Mouse (Mus musculus) forebrain, embryonic 10.5 days (tissue): Measurements from ENCODE around the gene Vtcn1. TPM values are rescaled to one million over a fixed set of nuclear protein-coding genes. Genes with fewer than 3 reads are reported as not detected.

Experiments
- DNase-seq: peaks from one replicate; pipeline ENCODE4 v3.0.0-alpha.2; 2017; ENCODE audit warnings: low spot score; ENCODE audit errors: extremely low spot score
- H3K27ac ChIP-seq: fragments of 300-500 bp; sonication (generic); 2 replicates; pipeline ENCODE4 v1.5.1; 2016; ENCODE audit warnings: mild to moderate bottlenecking
- H3K27me3 ChIP-seq: fragments of 300-500 bp; sonication (generic); 2 replicates; pipeline ENCODE4 v1.6.1; 2016; ENCODE audit warnings: mild to moderate bottlenecking; ENCODE audit not compliant: poor library complexity, severe bottlenecking
- H3K36me3 ChIP-seq: fragments of 300-500 bp; sonication (generic); replicated peaks from 2 replicates; pipeline ENCODE4 v1.6.1; 2016; ENCODE audit warnings: mild to moderate bottlenecking, moderate library complexity
- H3K4me1 ChIP-seq: fragments of 300-500 bp; sonication (generic); 2 replicates; pipeline ENCODE4 v1.6.1; 2016
- H3K4me3 ChIP-seq: fragments of 300-500 bp; sonication (generic); 2 replicates; pipeline ENCODE4 v1.5.1; 2016; ENCODE audit warnings: mild to moderate bottlenecking, moderate library complexity
- H3K9me3 ChIP-seq: fragments of 300-500 bp; sonication (generic); 2 replicates; pipeline ENCODE4 v1.6.1; 2016; ENCODE audit warnings: mild to moderate bottlenecking, moderate library complexity
- WGBS: fragments of 180-500 bp; shearing (Covaris S2); methylation state at CpG from one replicate; pipeline ENCODE4 v1.1.7; 2016; 5-methylcytosine and 5-hydroxymethylcytosine counted together
- polyA plus RNA-seq: library from polyadenylated mRNA; unstranded; fragments of >200 nt; fragmentation: Nextera tagmentation; extraction: Ambion mirVana; gene quantifications from 2 replicates; pipeline ENCODE4 v1.2.1, GENCODE M21; 2016

The Vtcn1 gene
- polyA plus RNA-seq, 1 experiment from 2014 or later, result not detected

- Histone ChIP-seq H3K36me3 (peaks cover 94% of the 10 kb centered on the region), H3K9me3 (no peaks in the 10 kb centered on the region), H3K4me1 (peaks cover 4% of the 10 kb centered on the region; the same call in 1 of the 2 replicates), H3K27ac (no peak overlapping the region), H3K4me3 (no peak overlapping the region), H3K27me3 (no peaks in the 10 kb centered on the region)
- DNase-seq, result no peak
- WGBS, result 90% methylated on average over 6 of the region's 6 CpGs
Observed at GRCm38 (mm10) chr3:100935521-100935920, 110.3 kb downstream of the Vtcn1 start.

DNA sequence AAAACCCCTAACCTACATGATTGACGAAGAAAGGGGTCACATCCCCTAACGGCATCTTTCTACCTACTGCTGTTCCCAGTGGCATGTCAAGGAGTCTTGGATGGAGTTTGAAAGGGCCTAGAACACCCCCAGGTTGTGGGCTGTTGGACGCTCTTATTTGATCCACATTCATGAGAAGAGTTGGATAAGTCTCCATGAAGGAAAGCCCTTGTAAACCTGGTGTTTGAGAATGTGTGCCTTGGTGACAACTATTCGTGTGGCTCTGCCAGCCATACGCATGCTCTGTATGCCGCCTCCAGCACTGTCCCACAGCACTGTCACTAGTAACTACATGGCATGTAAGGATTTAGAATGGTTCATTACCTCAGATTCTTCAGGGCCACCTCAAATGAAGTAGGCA lies 110.9 kb downstream of the Vtcn1 start:
- peaks cover 96% of the 10 kb centered on the region for H3K36me3 ChIP-seq
- WGBS, result 95% methylated on average over 6 of the region's 6 CpGs
- DNase-seq, result no peak

GRCm38 (mm10) chr3:100938211-100938610 lies 113.0 kb downstream of the Vtcn1 start:
- H3K36me3 ChIP-seq, result peaks cover 95% of the 10 kb centered on the region
- no peak overlapping the region for H3K27ac ChIP-seq
- H3K27me3 ChIP-seq, result no peaks in the 10 kb centered on the region
- DNase-seq, result no peak
- H3K4me1 ChIP-seq, result no peaks in the 10 kb centered on the region
- H3K4me3 ChIP-seq, result no peak overlapping the region
- 92% methylated on average over 4 of the region's 4 CpGs for WGBS
- no peaks in the 10 kb centered on the region for H3K9me3 ChIP-seq

More for the DNA sequence above, 110.9 kb downstream of the Vtcn1 start:
- H3K4me3 ChIP-seq, result no peak overlapping the region
- peaks cover 4% of the 10 kb centered on the region; the same call in 1 of the 2 replicates for H3K4me1 ChIP-seq
- no peaks in the 10 kb centered on the region for H3K9me3 ChIP-seq
- H3K27me3 ChIP-seq, result no peaks in the 10 kb centered on the region
- no peak overlapping the region for H3K27ac ChIP-seq

- DNase-seq, result no peak
- H3K27ac ChIP-seq, result no peak overlapping the region
- WGBS, result 93% methylated on average over 4 of the region's 4 CpGs
- H3K27me3 ChIP-seq, result no peaks in the 10 kb centered on the region
- no peaks in the 10 kb centered on the region for H3K9me3 ChIP-seq
- no peaks in the 10 kb centered on the region for H3K4me1 ChIP-seq
- H3K36me3 ChIP-seq, result peaks cover 97% of the 10 kb centered on the region
- H3K4me3 ChIP-seq, result no peak overlapping the region
Observed at GRCm38 (mm10) chr3:100940496-100941037, 115.3 kb downstream of the Vtcn1 start.

Other genes starting within 250 kb of the Vtcn1 start
- gene Man1a2, start 140.0 kb upstream of the Vtcn1 start, polyA plus RNA-seq, result 39.1 and 45.6 TPM in 2 replicates
- 4.6 and 5.3 TPM in 2 replicates for gene Trim45, start 96.7 kb downstream of the Vtcn1 start, polyA plus RNA-seq
- gene Ttf2, start 144.2 kb downstream of the Vtcn1 start, polyA plus RNA-seq, result 35.6 and 36.0 TPM in 2 replicates
- gene Cd101, start 204.1 kb downstream of the Vtcn1 start, polyA plus RNA-seq, result 0.05 TPM in 1 of 2 replicates, not detected in the other